Mouse (Mus musculus): Measurements from ENCODE around the gene Kdm3a. TPM values are rescaled to one million over a fixed set of nuclear protein-coding genes. Genes with fewer than 3 reads are reported as not detected.

Kdm3a gene
- polyA plus RNA-seq, 1 experiment, result 65.1 TPM

DNA sequence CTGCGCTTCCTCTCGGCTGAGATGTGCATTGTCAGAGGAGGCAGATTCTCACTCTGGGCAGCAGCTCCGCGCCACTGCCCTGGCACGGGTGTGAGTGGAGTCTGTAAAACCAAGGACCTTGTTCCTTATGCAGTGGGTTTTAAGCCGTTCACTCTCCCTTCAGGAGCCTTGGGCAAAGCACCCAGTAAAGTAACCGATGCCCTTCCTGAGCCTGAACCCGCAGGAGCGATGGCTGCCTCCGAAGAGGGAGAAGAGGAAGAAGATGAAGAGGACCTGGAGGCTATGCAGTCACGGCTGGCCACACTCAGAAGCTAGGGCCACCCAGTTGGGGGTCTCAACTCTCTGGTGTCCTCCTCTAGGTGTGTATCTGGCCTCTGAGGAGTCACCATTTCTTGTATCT lies 53.3 kb downstream of the Kdm3a start:
- no peak for DNase-seq (ENCODE audit: low read depth)
- no peak for TF ChIP-seq POLR2A (IDR thresholded peaks at IDR 0.05; ENCODE audit: borderline replicate concordance, extremely low read depth, insufficient read depth, insufficient read length, poor library complexity, severe bottlenecking)
- TF ChIP-seq CTCF (IDR thresholded peaks at IDR 0.05; ENCODE audit: borderline replicate concordance, extremely low read depth, insufficient read depth, insufficient read length), result no peak

DNA sequence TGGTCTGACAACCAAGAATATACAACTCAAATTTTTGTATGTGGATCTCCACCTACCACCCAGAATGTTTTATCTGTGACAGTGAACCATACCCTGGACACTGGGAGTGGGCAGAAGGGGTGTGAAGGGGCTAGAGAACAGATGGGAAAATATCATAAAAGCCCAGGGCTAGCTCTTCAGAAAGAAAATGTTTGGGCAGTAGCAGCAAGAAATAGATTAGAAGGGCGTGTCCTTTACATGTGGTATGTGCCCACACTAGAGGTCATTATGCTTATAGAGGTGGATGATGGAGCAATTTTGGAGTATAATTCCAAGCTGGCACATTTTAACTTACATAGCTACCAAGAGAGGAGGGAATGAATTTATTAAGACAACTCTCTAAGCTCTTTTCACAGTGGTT lies 57.4 kb downstream of the Kdm3a start:
- TF ChIP-seq POLR2A (IDR thresholded peaks at IDR 0.05; ENCODE audit: borderline replicate concordance, extremely low read depth, insufficient read depth, insufficient read length, poor library complexity, severe bottlenecking), result no peak
- TF ChIP-seq CTCF (IDR thresholded peaks at IDR 0.05; ENCODE audit: borderline replicate concordance, extremely low read depth, insufficient read depth, insufficient read length), result no peak
- no peak for DNase-seq (ENCODE audit: low read depth)

DNA sequence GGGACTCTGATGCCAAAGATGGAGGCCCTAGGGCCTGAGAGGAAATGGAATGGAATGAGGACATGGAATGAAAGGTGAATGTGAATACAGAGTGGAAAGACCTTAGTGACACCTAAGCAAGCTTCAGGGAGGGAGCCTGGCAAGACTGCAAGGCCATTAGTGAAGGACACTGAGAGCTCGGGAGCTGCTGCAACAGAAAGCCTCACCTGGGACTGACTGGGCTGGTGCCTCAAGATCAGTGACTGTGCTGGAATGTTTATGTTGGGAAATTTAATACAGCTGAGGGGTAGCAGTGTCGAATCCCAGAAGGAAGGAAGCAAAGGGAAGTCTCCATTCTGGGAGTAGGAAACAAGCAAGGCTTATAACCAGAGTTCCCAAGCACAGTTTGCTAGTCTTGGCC lies 63.8 kb downstream of the Kdm3a start:
- no peak for TF ChIP-seq CTCF (IDR thresholded peaks at IDR 0.05; ENCODE audit: borderline replicate concordance, extremely low read depth, insufficient read depth, insufficient read length)
- no peak for TF ChIP-seq POLR2A (IDR thresholded peaks at IDR 0.05; ENCODE audit: borderline replicate concordance, extremely low read depth, insufficient read depth, insufficient read length, poor library complexity, severe bottlenecking)
- DNase-seq (ENCODE audit: low read depth), result no peak

DNA sequence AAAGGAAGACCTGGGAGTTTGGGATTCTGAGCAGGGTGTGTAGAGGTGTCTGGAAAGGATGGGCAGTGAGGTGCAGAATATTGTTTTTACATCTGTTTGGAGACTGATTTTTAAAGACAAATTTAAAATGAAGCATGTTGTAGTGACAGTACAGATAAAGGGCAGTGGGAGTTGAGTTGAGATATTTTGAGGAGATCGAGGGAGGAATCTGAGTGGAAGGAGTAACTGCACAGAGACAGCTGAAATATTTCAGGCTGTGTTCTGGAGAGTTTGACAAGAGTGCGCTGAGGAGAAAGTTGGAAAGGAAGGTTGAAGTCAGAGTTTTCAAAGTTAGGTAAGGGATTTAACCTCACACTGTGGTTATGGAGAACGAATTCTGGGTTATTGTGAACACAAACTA lies 64.2 kb downstream of the Kdm3a start:
- TF ChIP-seq POLR2A (IDR thresholded peaks at IDR 0.05; ENCODE audit: borderline replicate concordance, extremely low read depth, insufficient read depth, insufficient read length, poor library complexity, severe bottlenecking) (no peak), CTCF (IDR thresholded peaks at IDR 0.05; ENCODE audit: borderline replicate concordance, extremely low read depth, insufficient read depth, insufficient read length) (no peak)
- DNase-seq (ENCODE audit: low read depth), result no peak

DNA sequence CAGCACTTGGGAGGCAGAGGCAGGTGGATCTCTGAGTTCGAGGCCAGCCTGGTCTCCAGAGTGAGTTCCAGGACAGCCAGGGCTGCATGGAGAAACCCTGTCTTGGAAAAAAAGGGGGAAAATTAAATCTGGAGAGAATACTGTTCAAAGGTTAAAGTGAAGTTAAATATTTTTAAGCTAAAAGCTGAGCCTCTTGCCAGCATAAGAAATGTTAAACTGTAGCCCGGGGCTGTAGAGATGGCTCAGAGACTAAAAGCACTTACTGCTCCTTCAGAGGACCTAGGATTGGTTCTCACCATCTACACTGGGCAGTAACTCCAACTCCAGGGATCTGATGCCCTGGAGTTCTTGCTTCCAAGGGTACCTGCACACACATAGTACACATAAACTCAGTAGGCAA lies 76.0 kb downstream of the Kdm3a start:
- no peak for DNase-seq (ENCODE audit: low read depth)

DNA sequence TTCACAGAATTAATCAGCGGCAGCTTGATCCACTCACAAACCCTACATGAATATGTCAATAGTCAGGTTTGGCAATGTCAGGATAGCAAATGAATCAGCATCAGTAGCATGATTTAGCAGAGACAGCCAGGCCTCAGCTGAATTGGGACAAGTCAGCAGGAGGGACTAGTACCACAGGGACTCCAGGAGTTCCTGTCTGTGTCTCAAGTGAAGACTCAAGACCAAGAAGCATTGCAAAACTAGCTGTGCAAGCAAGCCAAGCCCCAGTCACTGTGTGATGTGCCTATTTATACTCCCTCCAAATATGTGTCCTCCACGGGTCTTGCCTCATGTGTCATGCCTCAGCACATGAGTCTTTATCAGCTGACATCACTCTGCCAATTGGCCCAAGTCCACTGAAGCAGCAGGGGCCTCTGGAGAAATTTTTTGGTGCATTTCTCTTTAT lies 77.3 kb downstream of the Kdm3a start:
- DNase-seq (ENCODE audit: low read depth), result peak; percentile 1
- TF ChIP-seq POLR2A (IDR thresholded peaks at IDR 0.05; ENCODE audit: borderline replicate concordance, extremely low read depth, insufficient read depth, insufficient read length, poor library complexity, severe bottlenecking) (no peak), CTCF (IDR thresholded peaks at IDR 0.05; ENCODE audit: borderline replicate concordance, extremely low read depth, insufficient read depth, insufficient read length) (no peak)

More for the DNA sequence above, 76.0 kb downstream of the Kdm3a start:
- TF ChIP-seq CTCF (IDR thresholded peaks at IDR 0.05; ENCODE audit: borderline replicate concordance, extremely low read depth, insufficient read depth, insufficient read length) (no peak), POLR2A (IDR thresholded peaks at IDR 0.05; ENCODE audit: borderline replicate concordance, extremely low read depth, insufficient read depth, insufficient read length, poor library complexity, severe bottlenecking) (no peak)

DNA sequence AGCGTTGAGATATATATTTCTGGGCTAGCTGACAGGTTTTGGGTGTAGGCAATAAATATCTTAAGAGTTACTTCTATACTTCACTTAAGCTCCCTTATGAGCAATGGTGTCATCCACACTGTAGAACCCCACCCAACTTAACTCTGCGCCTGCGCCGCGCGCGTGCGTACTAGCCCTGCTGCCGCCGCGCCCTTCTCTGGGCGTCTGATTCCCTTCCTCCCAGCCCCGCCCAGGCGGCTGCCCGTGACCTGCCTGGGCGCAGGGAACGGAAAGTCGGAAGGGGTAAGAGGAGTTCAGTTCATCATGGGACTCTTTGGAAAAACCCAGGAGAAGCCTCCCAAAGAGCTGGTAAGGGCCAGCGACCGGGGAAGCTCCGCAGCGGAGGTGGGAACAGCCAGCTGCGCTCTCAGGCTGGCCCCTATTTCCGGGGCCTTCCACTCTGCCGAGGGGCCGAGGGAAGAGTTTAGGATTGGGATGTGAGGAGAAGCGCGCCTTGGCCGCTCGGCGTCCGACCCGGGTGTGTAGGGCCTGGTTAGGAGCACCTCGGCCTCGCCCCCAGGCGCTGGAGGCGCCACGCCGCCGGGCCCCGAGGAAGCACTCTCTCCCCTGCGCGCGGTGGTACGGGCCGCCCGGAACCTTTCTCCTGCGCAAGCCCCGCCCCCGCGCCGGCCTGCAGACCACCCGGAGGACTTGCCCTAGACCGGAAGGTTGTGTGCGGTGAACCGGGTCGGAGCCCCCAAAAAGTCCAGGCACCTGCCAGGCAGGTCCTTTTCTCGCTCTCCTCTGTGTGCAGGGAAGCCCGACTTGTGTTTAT lies 88.9 kb downstream of the Kdm3a start, which contains the start of gene Chmp3:
Gene Chmp3 (plus strand): TSS at position 112 of the 814 bp plus-strand sequence.
- no peak for TF ChIP-seq CTCF (IDR thresholded peaks at IDR 0.05; ENCODE audit: borderline replicate concordance, extremely low read depth, insufficient read depth, insufficient read length)
- peak; percentile 53 for TF ChIP-seq POLR2A (IDR thresholded peaks at IDR 0.05; ENCODE audit: borderline replicate concordance, extremely low read depth, insufficient read depth, insufficient read length, poor library complexity, severe bottlenecking)
- DNase-seq (ENCODE audit: low read depth), result peak; percentile 97

Other genes with a start within 250 kb of the Kdm3a start
- 30.0 and 33.6 TPM in 2 replicates for gene Rmnd5a, start 192.4 kb downstream of the Kdm3a start, polyA plus RNA-seq (2012; rRNA removed)
- gene Rnf103, start 139.1 kb downstream of the Kdm3a start, polyA plus RNA-seq (2012; rRNA removed), result 23.5 and 25.1 TPM in 2 replicates
- gene Chmp3, start 89.2 kb downstream of the Kdm3a start, polyA plus RNA-seq (2012; rRNA removed), result 51.0 and 51.6 TPM in 2 replicates
- gene Reep1, start 74.6 kb upstream of the Kdm3a start, polyA plus RNA-seq (2012; rRNA removed), result 188 and 236 TPM in 2 replicates
- 11.9 and 13.2 TPM in 2 replicates for gene Mrpl35, start 194.0 kb upstream of the Kdm3a start, polyA plus RNA-seq (2012; rRNA removed)
- gene Immt, start 198.3 kb upstream of the Kdm3a start, polyA plus RNA-seq (2012; rRNA removed), result 54.7 and 81.2 TPM in 2 replicates